Mouse (Mus musculus): Measurements from ENCODE around the gene Tmem163. TPM values are rescaled to one million over a fixed set of nuclear protein-coding genes. Genes with fewer than 3 reads are reported as not detected.

Gene Tmem163
- polyA plus RNA-seq, 1 experiment from 2014 or later: 31.6 TPM

- Histone ChIP-seq H3K9ac (ENCODE audit: low read length) (no peak overlapping the region), H3K4me3 (ENCODE audit: control insufficient read depth in 1 of 2, insufficient read depth in 1 of 2, low read depth in 1 of 2, low read length in 2 of 2) (no peak overlapping the region), H3K36me3 (ENCODE audit: control insufficient read depth, insufficient read depth, low read length) (peaks cover 26% of the 10 kb centered on the region), H3K27me3 (ENCODE audit: control insufficient read depth, insufficient read depth, low read length) (no peaks in the 10 kb centered on the region), H3K9me3 (ENCODE audit: control insufficient read depth, low read length) (no peaks in the 10 kb centered on the region), H3K4me2 (ENCODE audit: low read length) (no peak overlapping the region), H3K27ac (replicated peaks in 1 of 2; ENCODE audit: control insufficient read depth in 1 of 2, insufficient read depth in 1 of 2, low read depth in 2 of 2, low read length in 2 of 2) (no peak overlapping the region), H3K4me1 (ENCODE audit: control insufficient read depth in 2 of 2, insufficient read depth in 2 of 2, low read length in 2 of 2) (peaks cover 8 to 22% of the 10 kb centered on the region in 2 experiments)
- ATAC-seq (ENCODE audit: insufficient number of reproducible peaks, insufficient read depth, low FRiP score, low read depth): no peak
- 55% methylated on average over 5 of the region's 5 CpGs for WGBS
These were observed 234.4 kb downstream of the Tmem163 start for GRCm38 (mm10) chr1:127444836-127445485.

GRCm38 (mm10) chr1:127442880-127443877 lies 236.2 kb downstream of the Tmem163 start:
- 27% methylated on average over 14 of the region's 14 CpGs for WGBS
- H3K4me1 ChIP-seq (ENCODE audit: control insufficient read depth in 2 of 2, insufficient read depth in 2 of 2, low read length in 2 of 2): peaks cover 12 to 31% of the 10 kb centered on the region in 2 experiments
- no peaks in the 10 kb centered on the region for H3K27me3 ChIP-seq (ENCODE audit: control insufficient read depth, insufficient read depth, low read length)
- H3K27ac ChIP-seq (replicated peaks in 1 of 2; ENCODE audit: control insufficient read depth in 1 of 2, insufficient read depth in 1 of 2, low read depth in 2 of 2, low read length in 2 of 2): no peak overlapping the region
- H3K9ac ChIP-seq (ENCODE audit: low read length): no peak overlapping the region
- no peak overlapping the region for H3K4me3 ChIP-seq (ENCODE audit: control insufficient read depth in 1 of 2, insufficient read depth in 1 of 2, low read depth in 1 of 2, low read length in 2 of 2)
- peaks cover 15% of the 10 kb centered on the region for H3K36me3 ChIP-seq (ENCODE audit: control insufficient read depth, insufficient read depth, low read length)
- H3K4me2 ChIP-seq (ENCODE audit: low read length): peak overlapping the region; percentile 18; the same call in 1 of the 2 replicates
- 0 out of 2 replicates have a peak, but pooled peaks have one; percentile 29 for ATAC-seq (ENCODE audit: insufficient number of reproducible peaks, insufficient read depth, low FRiP score, low read depth)
- no peaks in the 10 kb centered on the region for H3K9me3 ChIP-seq (ENCODE audit: control insufficient read depth, low read length)

- Histone ChIP-seq H3K4me3 (ENCODE audit: control insufficient read depth in 1 of 2, insufficient read depth in 1 of 2, low read depth in 1 of 2, low read length in 2 of 2) (no peak overlapping the region), H3K36me3 (ENCODE audit: control insufficient read depth, insufficient read depth, low read length) (peaks cover 6% of the 10 kb centered on the region), H3K27ac (replicated peaks in 1 of 2; ENCODE audit: control insufficient read depth in 1 of 2, insufficient read depth in 1 of 2, low read depth in 2 of 2, low read length in 2 of 2) (no peak overlapping the region), H3K9ac (ENCODE audit: low read length) (no peak overlapping the region), H3K27me3 (ENCODE audit: control insufficient read depth, insufficient read depth, low read length) (no peaks in the 10 kb centered on the region), H3K4me2 (ENCODE audit: low read length) (no peak overlapping the region), H3K9me3 (ENCODE audit: control insufficient read depth, low read length) (no peaks in the 10 kb centered on the region), H3K4me1 (ENCODE audit: control insufficient read depth in 2 of 2, insufficient read depth in 2 of 2, low read length in 2 of 2) (peaks cover 12 to 31% of the 10 kb centered on the region in 2 experiments)
- ATAC-seq (ENCODE audit: insufficient number of reproducible peaks, insufficient read depth, low FRiP score, low read depth): no peak
- 76% methylated on average over 3 of the region's 3 CpGs for WGBS
These were observed 237.6 kb downstream of the Tmem163 start for GRCm38 (mm10) chr1:127441736-127442135.

- H3K4me2 ChIP-seq (ENCODE audit: low read length): no peak overlapping the region
- no peak overlapping the region for H3K9ac ChIP-seq (ENCODE audit: low read length)
- no peak overlapping the region for H3K4me3 ChIP-seq (ENCODE audit: control insufficient read depth in 1 of 2, insufficient read depth in 1 of 2, low read depth in 1 of 2, low read length in 2 of 2)
- no peaks in the 10 kb centered on the region for H3K9me3 ChIP-seq (ENCODE audit: control insufficient read depth, low read length)
- no peaks in the 10 kb centered on the region for H3K36me3 ChIP-seq (ENCODE audit: control insufficient read depth, insufficient read depth, low read length)
- H3K4me1 ChIP-seq (ENCODE audit: control insufficient read depth in 2 of 2, insufficient read depth in 2 of 2, low read length in 2 of 2): peaks cover 12 to 31% of the 10 kb centered on the region in 2 experiments
- WGBS: 91% methylated on average over 1 of the region's 1 CpGs
- H3K27ac ChIP-seq (replicated peaks in 1 of 2; ENCODE audit: control insufficient read depth in 1 of 2, insufficient read depth in 1 of 2, low read depth in 2 of 2, low read length in 2 of 2): no peak overlapping the region
- ATAC-seq (ENCODE audit: insufficient number of reproducible peaks, insufficient read depth, low FRiP score, low read depth): no peak
- H3K27me3 ChIP-seq (ENCODE audit: control insufficient read depth, insufficient read depth, low read length): no peaks in the 10 kb centered on the region
These were observed 238.3 kb downstream of the Tmem163 start for GRCm38 (mm10) chr1:127441007-127441406.

GRCm38 (mm10) chr1:127439452-127439891 lies 239.9 kb downstream of the Tmem163 start:
- Histone ChIP-seq H3K4me1 (ENCODE audit: control insufficient read depth in 2 of 2, insufficient read depth in 2 of 2, low read length in 2 of 2) (peaks cover 12 to 30% of the 10 kb centered on the region in 2 experiments), H3K4me3 (ENCODE audit: control insufficient read depth in 1 of 2, insufficient read depth in 1 of 2, low read depth in 1 of 2, low read length in 2 of 2) (no peak overlapping the region), H3K27ac (replicated peaks in 1 of 2; ENCODE audit: control insufficient read depth in 1 of 2, insufficient read depth in 1 of 2, low read depth in 2 of 2, low read length in 2 of 2) (no peak overlapping the region), H3K27me3 (ENCODE audit: control insufficient read depth, insufficient read depth, low read length) (no peaks in the 10 kb centered on the region), H3K9me3 (ENCODE audit: control insufficient read depth, low read length) (no peaks in the 10 kb centered on the region), H3K36me3 (ENCODE audit: control insufficient read depth, insufficient read depth, low read length) (no peaks in the 10 kb centered on the region), H3K9ac (ENCODE audit: low read length) (no peak overlapping the region), H3K4me2 (ENCODE audit: low read length) (no peak overlapping the region)
- 49% methylated on average over 9 of the region's 9 CpGs for WGBS
- ATAC-seq (ENCODE audit: insufficient number of reproducible peaks, insufficient read depth, low FRiP score, low read depth): no peak

GRCm38 (mm10) chr1:127437091-127437490 lies 242.3 kb downstream of the Tmem163 start:
- Histone ChIP-seq H3K27ac (replicated peaks in 1 of 2; ENCODE audit: control insufficient read depth in 1 of 2, insufficient read depth in 1 of 2, low read depth in 2 of 2, low read length in 2 of 2) (no peak overlapping the region), H3K9ac (ENCODE audit: low read length) (no peak overlapping the region), H3K4me2 (ENCODE audit: low read length) (no peak overlapping the region), H3K36me3 (ENCODE audit: control insufficient read depth, insufficient read depth, low read length) (no peaks in the 10 kb centered on the region), H3K4me1 (ENCODE audit: control insufficient read depth in 2 of 2, insufficient read depth in 2 of 2, low read length in 2 of 2) (peaks cover 17 to 31% of the 10 kb centered on the region in 2 experiments), H3K27me3 (ENCODE audit: control insufficient read depth, insufficient read depth, low read length) (no peaks in the 10 kb centered on the region), H3K4me3 (ENCODE audit: control insufficient read depth in 1 of 2, insufficient read depth in 1 of 2, low read depth in 1 of 2, low read length in 2 of 2) (no peak overlapping the region), H3K9me3 (ENCODE audit: control insufficient read depth, low read length) (no peaks in the 10 kb centered on the region)
- no peak for ATAC-seq (ENCODE audit: insufficient number of reproducible peaks, insufficient read depth, low FRiP score, low read depth)
- 51% methylated on average over 6 of the region's 6 CpGs for WGBS
